Mouse (Mus musculus) T-cell, adult 66 days (primary cell): ENCODE results near the gene Kdr. TPM values are rescaled to one million over a fixed set of nuclear protein-coding genes. Genes with fewer than 3 reads are reported as not detected.

Experiments used
- total RNA-seq, 2 experiments: library from RNA; stranded (reverse); gene quantifications; 3 replicates in 1 of 2; 4 replicates in 1 of 2; pipeline ENCODE4 v1.2.4; 2023

Gene Kdr
- total RNA-seq = under 1 TPM; 0.15 to 0.32 TPM

GRCm38 (mm10) chr5:75978374-75979100 is at the start of gene Kdr:
Gene Kdr, minus strand, starts transcription at chr5:75978458.

Other genes with a start within 250 kb of the Kdr start
- gene Srd5a3, start 161.8 kb upstream of the Kdr start, total RNA-seq = 10 to 100 TPM; 33.9 to 37.8 TPM
- 10 to 100 TPM; 41.1 to 45.6 TPM for gene Tmem165, start 205.4 kb upstream of the Kdr start, total RNA-seq